Mouse (Mus musculus) right cerebral cortex, postnatal 10 days (tissue): Measurements from ENCODE around the gene Tcstv3.
"Not testable (repeated sequence)": the region's sequence is repeated elsewhere in the genome, so short reads cannot be mapped to it uniquely, and the experiment has no call there.

ENCODE experiments used
- DNase-seq, 2 experiments: peaks; one replicate each; pipeline ENCODE4 v3.0.0; 2021; ENCODE audit warnings: low spot score in 2 of 2

Tcstv3 gene

GRCm38 (mm10) chr13:120316578-120316977 is at the start of gene Tcstv3:
Gene Tcstv3 (plus strand): TSS chr13:120316878.
- not testable (repeated sequence) for DNase-seq

DNA sequence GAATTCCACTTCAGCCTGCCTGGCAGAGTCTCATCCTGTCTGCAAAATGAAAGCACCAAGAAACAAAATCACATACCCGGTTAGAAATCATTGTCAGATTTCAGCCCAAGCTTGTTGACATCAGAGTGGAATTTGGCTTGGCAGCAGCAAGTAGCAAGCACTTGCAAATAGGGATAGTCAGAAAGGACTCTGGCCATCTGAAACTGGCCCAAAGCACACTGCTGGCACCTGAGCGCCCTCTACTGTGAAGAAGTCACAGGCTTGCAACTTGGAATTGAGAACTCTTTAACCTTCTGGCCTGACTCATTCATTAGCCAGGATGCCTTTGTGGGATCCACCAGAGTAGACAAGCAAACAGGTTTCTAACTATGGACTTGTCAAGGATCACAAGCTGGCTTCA is 38.8 kb upstream of the Tcstv3 start:
- DNase-seq, result not testable (repeated sequence)

DNA sequence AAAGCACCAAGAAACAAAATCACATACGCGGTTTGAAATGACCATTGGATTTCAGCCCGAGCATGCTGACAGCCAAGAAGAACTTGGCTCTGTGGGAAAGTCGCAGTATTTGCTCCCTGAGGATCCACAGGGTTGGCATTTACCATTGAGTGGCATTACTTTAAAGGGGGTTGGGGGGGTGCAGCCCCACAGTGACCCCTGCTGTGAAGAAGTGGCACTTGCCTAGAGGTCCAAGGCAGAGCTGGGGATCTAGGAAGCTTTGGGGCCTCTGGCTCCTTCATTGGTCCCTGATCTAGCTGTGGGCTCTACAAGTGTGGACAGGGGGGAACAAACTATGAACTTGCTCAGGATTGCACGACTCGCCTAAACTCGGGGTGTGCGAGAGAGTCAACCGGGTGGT is 37.9 kb upstream of the Tcstv3 start:
- no peak for DNase-seq

GRCm38 (mm10) chr13:120299324-120299894 is 17.3 kb upstream of the Tcstv3 start:
- no peak for DNase-seq

GRCm38 (mm10) chr13:120299991-120300442 is 16.7 kb upstream of the Tcstv3 start, which contains the start of gene BC147527:
Gene BC147527 (plus strand): TSS chr13:120300392.
- DNase-seq, result no peak

- DNase-seq, result no peak
Measured at GRCm38 (mm10) chr13:120300853-120301252, 15.8 kb upstream of the Tcstv3 start.

GRCm38 (mm10) chr13:120310749-120311148 is 5.9 kb upstream of the Tcstv3 start:
- DNase-seq, result no peak

DNA sequence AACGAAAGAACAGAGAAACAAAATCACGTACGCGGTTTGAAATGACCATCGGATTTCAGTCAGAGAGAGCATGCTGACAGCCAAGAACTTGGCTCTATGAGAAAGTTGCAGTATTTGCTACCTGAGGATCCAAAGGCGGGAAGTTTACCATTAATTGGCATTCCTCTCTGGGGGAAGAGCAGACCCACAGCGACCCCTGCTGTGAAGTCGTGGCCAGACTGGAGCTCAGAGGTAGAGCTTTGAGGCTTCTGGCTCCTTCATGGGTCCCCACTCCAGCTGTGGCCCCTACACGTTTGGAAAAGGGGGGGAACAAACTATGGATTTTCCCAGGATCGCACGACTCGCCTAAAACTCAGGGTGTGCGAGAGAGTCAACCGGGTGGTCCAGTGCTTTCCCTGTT is 3.1 kb upstream of the Tcstv3 start:
- no peak for DNase-seq

- DNase-seq, result no peak
Measured at GRCm38 (mm10) chr13:120320183-120320582, 3.5 kb downstream of the Tcstv3 start.

DNA sequence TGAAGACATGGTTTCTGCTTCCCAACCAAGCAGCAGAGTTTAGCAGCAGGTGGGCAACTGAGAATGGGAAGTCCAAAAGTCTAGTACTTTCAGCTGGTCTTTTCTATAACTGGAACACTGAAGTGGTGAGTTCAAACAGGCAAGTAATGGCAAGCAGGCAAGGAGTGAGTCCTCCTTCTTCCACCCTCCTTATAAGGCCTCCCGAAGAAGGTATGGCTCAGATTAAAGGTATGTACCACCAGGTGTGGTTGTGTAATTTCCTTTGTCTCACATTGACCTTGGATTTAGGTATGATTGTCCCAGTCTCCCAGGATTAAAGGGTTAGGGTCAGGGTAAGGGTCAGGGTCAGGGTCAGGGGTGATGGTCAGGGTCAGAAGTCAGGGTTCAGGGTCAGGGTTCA is 4.0 kb downstream of the Tcstv3 start:
- no peak for DNase-seq
